Mouse (Mus musculus) heart, adult 8-10 months (tissue): Measurements from ENCODE around the gene Tex2. TPM values are rescaled to one million over a fixed set of nuclear protein-coding genes. Genes with fewer than 3 reads are reported as not detected.
"Not testable (repeated sequence)": the region's sequence is repeated elsewhere in the genome, so short reads cannot be mapped to it uniquely, and the experiment has no call there.

ENCODE experiments used
- DNase-seq: peaks from one replicate; pipeline ENCODE4 v3.0.0; 2022; ENCODE audit warnings: low spot score
- total RNA-seq, 4 experiments: library from RNA; stranded (reverse); gene quantifications; 2 replicates each; pipeline ENCODE4 v1.2.4; 2022

Gene Tex2
- total RNA-seq, 4 experiments from 2014 or later, result 37.9 to 56.9 (median 45.0) TPM

DNA sequence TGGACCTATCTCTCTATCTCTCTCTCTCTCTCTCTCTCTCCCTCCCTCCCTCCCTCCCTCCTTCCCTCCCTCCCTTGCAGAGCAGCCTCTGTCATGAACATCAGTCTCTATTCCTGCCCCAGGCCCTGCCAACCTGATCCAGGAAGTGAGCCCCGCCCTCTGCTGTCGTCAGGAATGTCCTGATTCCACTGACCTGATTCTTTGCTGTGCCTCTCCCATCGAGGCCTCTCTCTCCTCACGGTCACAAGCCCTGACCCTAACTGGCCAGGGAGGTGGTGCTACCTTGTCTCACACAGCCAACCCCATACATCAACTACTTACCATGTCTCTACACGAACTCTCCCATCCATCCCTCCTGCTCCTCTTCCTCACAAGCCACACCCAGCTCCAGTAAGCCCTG, 33.3 kb downstream of the Tex2 start:
- no peak for DNase-seq

DNA sequence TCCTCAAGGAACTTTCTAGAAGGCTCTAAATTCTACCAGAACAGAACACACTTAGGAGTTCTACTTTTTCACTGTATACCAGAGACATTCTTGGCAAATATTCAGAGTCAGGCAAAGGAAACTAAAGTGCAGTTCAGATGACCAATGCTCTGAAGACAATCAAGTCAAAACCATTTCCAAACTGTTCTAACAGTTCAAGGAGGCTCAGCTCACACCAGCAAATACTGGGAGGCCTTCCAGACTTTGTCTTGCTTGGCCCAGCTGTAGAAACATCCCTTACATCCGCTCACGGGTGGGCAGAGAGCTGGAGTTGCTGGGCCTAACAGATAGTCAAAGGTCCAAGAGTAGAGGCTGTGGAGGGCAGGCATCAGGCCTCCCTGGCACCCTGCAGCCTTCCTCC, 34.1 kb downstream of the Tex2 start:
- peak; percentile 43 for DNase-seq

DNA sequence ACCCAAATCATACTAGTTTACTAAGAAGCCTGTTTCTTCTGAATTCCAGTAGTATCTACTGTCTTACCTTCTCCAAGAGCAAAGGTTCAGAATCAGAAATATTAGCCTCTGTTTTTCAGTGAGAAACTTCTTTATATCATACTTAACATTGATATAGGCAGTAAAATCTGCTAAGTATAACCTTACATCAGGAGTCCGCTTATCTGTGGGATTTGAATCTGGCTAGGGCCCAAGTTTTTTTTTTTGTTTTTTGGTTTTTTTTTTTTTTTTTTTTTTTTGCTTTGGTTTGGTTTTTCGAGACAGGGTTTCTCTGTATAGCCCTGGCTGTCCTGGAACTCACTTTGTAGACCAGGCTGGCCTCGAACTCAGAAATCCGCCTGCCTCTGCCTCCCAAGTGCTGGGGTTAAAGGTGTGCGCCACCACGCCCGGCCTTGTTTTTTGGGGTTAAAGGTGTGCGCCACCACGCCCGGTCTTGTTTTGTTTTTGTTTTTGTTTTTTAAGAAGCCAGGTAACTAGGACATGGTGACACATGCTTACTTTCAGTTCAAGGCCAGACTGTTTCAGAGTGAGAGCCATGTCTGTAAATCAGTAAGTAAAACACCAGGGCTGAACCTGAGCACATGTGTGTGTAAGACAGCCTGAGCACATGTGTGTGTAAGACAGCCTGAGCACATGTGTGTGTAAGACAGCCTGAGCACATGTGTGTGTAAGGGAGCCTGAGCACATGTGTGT, 35.4 kb downstream of the Tex2 start:
- not testable (repeated sequence) for DNase-seq

DNA sequence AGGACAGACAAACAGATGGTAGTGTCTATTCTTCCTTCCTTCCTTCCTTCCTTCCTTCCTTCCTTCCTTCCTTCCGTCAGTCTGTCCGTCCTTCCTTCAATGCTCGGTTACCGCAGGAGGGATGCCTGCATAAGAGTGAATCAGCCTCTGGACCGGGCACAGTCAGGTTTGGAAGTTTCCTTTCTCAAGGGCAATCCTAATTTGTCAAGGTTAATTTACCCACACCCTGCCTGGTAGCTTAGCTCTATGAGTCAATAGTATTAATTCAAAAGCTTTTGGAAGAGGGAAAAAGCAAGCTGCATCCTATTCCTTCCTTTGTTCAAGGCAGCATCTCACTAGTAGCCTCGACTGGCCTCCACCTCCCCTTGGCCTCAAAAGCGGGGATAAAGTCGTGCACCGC, 38.8 kb downstream of the Tex2 start:
- no peak for DNase-seq

DNA sequence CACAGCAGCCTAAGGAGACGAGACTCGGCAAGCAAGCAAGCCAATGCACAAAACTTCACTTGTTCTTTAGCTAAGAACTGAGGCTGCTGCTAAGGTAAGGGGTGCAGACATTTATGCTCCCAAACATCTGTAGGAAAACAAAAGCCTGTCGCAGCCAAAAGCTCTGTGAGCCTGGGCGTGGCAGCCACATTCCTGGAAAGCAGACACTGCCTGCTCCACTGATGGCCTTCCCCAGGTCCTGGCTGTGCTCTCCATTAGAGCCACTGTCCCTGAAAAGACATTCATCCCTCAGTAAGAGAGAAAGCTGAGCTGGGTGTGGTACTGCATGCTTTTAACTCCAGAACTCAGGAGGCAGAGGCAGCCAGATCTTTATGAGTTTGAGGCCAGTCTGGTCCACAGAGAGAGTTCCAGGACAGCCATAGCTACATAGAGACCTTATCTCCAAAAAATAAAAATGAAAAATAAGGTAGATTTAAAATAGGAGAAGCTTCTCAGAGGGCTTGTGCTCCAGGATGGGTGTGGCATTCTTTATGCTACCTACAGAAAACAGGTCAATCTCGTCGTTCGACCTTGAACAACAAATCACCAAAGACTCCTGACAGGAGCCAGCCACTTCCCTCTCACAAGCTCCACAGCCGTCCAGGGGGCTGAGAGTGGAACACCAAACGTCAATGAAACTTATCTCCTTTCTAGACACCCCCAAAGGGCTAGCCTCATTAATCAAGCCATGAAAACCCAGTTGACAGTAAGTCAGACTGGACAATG, 39.6 kb downstream of the Tex2 start:
- no peak for DNase-seq

DNA sequence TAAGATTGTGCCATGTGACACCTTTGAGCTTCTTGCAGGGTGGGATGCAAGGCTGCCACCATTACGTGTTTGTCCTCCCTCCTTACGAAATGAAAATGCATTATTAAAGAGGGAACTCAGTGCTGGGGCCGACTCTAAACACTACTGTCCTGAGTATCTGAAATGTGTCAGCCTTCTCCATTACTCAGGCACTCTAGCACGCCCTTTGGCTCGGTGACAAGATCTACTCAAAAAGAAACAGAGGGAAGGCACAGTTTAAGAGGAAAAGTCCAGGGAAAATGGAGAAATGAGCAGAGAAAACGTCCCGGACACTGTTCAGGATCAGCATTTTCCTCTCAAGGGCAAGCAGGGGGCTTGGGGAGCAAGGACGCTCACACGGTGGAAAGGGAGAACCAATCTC, 40.3 kb downstream of the Tex2 start:
- DNase-seq, result no peak

DNA sequence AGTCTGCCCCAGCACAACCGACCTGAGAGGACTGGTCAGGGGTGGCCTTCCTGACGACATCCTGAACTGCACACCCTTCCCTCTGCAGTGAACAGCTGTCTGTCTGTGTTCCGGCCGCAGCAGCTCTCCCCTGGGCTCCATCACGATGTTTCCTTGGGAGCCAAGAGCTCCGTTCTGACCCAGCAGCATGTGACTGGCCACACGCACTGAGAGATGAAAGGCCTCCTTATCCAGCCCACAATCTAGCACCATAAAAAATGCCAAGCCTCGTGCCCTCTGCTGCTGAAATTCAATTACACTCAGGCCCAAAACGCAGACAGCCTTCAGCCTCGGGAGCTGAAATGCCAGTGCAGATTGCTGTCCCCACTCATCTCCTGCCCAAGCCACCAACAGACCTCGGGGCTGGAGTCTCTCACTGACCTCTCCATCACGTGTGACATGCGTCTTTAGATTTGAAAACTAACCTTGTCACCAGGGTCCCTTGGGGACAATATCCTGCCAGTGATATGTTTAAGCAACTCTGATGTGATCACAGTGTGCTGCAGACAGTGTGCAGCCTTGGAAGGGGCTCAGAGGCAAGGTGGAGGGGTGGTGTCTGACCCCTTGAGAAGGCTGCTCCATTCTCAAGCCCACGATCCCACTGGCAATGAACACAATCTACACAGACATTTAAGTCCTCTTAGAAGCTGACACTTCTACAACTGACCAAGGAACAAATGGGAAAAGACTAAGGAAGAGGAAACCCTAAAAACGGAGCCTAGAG, 41.0 kb downstream of the Tex2 start:
- no peak for DNase-seq

DNA sequence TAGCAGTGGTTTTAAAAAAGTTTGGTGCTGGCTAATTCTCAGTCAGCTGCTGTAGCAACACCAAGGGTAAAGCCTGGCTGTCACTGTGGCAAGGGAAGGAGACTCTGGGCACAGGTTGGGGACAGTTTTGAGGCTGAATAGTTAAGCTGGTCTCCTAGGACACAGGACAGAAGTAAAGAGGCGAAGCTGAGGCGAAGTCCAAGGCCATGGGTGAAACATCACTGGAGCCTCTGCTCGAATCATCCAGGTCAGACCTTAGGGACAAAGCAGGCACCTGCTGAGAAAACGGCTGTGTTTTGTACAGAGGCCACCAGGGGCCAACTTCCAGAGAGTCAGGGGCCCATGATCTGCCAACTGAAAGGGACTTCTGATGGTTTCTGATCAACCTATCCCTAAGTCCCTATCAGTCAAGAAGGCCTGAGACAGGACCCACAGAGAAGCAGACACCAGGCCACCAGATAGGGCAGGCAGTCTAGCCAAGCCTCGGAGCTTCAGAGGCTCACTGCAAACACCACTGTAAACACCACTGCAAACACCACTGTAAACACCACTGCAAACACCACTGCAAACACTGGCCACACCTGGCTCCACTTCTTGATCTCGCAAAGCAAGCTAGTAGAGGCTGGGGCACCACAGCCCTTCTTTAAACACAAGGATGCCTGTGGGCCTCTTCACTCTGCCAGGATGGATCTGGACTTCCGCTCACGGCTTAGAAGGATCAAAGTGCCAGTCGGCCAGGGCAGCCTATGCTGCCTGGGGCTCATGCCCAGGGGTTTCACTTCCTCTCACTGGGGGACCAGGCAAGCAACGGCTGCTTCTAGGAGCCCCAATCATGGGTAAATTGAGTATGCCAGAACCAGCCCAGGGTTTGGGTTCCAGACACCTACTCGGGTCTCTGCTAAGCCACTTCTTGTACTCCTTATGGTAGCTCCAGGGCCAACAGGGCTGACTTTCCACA, 41.9 kb downstream of the Tex2 start:
- no peak for DNase-seq

DNA sequence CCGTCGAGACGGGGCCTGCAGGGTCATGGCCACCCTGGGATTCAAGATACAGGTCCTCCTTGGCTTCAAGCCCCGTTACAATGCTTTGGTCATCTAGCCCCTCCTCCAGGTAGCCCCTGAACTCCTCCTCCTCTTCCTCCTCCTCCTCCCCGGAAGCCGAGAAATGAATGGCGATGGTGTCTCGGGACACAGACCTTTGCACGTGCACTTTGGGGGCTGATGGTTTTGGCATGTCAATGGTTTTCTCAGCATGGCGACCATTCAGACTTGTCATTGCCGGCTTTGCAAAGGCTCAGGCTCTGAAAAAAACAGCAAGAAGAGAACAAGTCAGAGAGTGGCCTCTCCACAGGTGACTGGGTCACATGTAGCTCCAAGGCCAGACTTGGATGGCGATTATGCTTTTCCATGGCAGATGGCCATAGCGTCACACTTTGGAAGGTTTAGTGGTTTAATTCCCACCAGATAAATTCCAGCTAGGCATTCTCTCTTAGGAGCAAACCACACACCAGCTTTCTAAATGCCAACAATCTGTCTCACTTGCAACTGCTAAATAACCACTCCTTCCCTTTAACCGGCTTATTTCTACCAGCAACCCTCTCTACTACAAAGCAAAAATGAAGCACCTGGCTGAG, 44.8 kb downstream of the Tex2 start:
- no peak for DNase-seq

DNA sequence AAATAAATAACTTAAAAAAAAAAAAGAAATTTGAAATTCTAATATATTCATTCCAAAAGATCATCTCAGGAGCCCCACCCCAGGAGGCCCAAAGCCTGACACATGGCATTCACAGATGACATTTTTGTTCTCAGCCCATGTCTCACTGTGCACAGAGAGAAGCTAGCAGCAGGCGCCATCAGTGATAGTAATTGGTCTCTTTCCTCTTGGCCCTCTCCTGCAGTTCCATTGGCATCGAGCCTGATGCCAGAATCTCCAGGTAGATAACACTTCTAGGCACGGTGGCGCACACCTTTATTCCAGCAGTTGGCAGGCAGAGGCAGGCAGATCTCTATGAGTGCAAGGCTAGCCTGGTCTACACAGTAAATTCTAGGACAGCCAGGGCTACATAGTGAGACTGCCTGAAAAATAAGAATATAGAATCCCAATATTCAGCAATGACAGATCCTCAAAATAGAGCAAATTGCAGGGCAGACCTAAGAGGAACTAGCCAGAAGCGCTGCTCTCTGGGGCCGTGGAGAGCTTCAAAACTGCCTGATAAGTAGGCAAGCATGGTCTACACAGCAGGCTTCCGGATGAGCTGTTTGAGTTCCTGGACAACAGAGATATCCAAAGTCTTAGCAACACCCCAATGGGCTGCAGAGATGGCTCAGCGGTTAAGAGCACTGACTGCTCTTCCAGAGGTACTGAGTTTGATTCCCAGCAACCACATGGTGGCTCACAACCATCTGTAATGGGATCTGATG, 47.0 kb downstream of the Tex2 start:
- DNase-seq, result no peak

DNA sequence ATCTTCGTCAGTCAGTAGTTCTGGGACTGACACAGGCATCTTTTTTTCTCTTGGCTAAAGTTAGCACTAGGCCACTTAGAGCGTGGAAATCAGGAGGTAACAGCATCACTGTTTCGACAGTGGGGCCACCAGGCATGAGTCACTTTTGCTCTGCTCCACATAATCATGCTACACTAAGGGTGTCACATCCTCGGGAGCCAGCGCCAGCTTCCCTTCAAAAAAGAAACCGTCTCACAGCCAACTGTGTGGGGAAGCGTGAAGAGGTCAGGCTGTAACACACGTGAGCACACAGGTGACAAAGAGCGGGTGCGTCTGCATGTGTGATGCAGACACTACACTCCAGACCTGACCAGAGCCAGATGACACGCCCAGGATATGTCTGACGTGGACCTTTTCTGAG, 49.0 kb downstream of the Tex2 start:
- peak; percentile 58 for DNase-seq

DNA sequence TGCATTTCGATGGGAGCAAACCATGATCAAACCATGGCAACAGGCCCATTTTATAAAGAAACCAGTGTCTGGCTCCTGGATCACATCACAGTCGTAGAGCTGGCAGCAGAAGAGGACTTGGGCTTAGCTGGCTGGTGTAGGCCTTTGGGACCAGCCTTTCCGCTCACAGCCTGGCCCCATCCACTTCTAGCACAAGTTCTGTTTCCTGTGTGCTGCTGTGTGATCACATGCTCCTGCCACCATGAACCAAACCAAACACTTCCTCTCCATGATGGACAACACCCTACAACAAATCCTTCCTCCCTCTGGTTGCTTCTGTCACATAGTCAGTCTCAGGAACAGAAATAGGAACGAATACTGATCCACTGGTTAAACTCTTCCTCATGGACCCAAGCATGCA, 50.5 kb downstream of the Tex2 start:
- DNase-seq, result no peak

DNA sequence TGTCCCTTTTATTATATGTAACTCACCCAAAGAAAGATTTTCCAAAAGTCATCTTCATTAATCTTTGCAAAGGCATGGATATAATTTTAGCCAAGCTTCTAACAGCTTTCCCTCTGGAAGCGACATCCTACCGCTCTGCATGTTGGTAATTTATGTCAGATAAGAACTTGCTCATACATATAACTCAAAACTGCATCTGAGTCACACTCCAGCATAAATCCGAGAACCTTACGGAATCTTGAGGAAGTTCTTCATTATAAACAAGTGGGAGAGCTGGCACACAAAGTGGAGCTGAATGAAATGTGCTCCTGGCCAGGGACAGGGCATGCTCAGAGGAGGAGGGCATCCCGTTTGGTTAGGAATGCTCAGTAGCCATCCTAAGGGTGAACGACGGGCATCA, 53.5 kb downstream of the Tex2 start:
- no peak for DNase-seq

DNA sequence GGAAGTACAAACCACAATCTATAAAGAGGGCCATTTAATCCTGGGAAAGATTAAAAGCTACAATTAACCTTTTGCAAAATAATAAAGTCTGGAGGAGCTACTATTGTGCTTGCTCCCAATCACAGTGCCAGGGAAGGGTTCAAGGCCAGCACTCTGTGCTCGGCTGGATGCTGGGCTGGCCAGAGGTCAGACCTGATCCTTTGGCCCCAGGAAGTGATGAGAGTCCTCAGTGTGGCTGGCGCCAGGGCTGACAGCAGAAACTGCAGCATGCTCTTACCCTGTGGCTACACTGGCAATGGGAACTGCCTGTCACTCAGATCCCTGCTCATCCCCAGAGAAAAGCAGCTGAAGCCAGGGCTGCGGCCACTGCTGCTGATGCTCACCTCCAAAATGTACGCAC, 55.2 kb downstream of the Tex2 start:
- DNase-seq, result no peak

DNA sequence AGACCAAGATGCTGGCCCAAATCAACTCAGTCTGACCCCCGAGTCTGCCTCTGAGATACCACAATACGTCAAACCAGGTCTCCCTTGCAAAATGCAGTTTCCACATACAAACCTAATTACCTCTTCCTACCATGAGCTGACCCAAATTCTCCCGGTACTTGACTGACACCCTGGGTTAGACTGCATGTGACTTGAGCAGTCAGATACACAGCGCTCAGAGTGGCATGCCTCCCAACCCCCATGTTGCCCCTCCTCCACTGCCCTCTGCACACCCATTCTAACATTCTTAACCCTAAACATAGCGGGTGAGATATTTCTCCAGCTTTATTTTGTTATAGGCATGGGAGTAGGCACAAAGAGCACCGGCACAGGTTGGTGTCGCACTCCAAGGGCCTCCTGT, 55.8 kb downstream of the Tex2 start:
- no peak for DNase-seq

DNA sequence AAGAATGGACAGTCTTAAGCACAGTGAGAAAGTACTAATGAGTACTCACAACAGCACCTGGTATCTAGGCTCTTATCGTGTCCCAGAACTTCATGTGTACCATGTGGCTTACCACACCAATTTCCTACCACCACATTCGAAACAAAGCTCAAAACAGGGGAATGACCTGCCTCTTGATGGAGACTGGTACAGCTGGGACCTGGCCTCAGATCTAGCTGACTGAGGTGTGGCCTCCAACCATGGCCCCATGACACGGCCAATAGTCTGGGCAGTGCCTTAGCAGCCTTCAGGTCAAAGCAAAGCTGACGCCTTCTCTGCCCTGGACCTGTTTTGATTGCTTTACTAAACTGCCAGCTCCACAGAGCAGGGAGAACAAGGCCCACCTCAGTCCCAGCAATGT, 56.5 kb downstream of the Tex2 start:
- DNase-seq, result no peak

DNA sequence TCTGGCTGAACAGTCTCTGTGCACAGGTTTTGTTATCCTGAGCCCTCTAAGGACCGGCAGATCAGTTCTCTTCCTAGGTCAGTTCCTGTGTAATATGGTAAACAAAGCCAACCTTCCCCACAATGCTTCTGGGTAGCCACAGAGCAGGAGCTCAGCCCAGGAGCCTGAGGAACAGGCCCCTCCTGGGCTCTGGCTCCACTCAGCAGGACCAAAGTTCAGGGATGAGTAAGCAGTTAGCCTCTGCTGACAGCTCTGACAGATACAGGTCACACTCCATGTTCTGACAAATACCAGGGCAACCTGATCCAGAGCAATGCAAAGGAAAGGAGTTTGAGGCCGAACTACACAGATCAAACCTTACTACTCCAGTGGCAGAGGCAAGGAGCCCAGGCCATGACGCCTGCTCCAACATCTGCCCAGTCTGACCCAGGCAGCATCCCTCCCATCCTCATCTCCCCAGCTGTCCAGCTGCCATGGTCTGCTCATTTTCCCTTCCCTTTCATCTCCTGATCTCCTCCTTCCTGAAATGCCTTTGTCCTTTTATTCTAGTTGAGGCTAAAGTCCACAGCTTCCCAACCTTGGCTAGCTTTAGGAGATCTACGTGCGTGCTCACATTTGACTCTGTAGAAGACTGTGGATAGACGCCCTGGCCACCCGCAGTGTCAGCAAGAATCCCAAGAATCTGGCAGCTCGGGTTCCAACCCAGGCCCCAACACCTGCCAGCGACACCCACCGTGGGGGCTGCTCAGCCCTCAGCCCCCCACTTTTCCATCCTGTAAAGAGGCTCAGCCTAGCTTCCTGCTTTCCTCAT, 57.2 kb downstream of the Tex2 start:
- no peak for DNase-seq

DNA sequence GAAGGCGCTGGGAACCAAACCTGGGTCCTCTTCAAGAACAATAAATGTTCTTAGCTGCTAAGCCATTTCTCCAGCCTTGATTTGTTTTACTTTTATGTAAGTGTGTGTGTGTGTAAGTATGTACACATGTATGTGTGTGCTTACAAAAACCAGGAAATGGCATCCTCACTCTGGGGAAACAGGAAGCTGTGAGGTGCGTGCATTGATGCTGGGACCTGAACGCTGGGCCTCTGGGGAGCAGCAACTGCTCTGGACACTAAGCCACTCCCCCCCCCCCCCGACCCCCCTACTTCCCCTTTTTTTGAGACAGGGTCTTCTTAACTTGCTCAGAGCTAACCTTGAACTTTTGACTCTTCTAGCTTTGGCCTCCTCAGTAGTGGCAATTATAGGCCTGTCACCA, 62.8 kb downstream of the Tex2 start:
- DNase-seq, result no peak

DNA sequence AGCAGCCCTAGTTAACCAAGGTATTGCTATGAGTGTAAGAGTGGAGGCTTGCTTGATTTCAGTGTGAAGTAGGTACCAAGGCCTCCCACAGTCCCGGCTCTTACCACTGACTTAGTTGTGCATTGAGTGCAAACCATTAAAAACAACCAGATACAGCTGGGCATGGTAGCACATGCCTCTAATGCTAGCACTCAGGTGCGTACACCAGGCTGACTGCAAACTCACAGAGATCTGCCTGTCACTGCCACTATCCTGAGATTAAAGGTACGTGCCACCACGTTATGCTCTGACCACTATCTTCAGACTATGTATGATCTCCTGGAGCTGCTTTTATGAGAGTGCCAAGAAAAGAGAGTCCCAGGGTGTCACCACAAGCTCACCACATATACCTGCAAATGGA, 67.1 kb downstream of the Tex2 start:
- DNase-seq, result no peak
